Mouse (Mus musculus): Measurements from ENCODE around the gene Cacna1s. TPM values are rescaled to one million over a fixed set of nuclear protein-coding genes. Genes with fewer than 3 reads are reported as not detected.
A peak's percentile ranks its signal among the peaks of the same experiment; 100 is the strongest.

The Cacna1s gene
- polyA plus RNA-seq, 1 experiment from 2014 or later = 0.29 TPM

DNA sequence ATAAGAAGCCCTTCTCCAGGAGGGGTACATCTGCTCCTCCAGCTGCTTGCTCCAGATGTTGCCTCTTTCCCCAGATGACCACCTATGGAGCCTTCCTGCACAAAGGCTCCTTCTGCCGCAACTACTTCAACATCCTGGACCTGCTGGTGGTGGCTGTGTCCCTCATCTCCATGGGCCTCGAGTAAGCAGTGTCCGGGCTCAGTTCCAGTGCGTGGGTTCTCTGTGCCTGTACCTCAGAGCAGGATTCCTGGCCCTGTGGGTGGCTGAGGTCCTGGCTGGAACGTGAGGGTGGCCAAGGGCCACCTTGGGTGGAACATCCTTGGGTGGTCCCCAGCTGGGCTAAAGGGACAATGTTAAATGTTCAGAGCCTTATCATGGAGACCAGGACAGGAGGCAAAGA, 42.3 kb downstream of the Cacna1s start:
- ATAC-seq (ENCODE audit: low FRiP score) = no peak
- 80% methylated on average over 5 of the region's 5 CpGs for WGBS
- no peaks in the 10 kb centered on the region for H3K36me3 ChIP-seq
- H3K9ac ChIP-seq = no peak overlapping the region
- H3K4me1 ChIP-seq (replicated peaks) = no peaks in the 10 kb centered on the region
- H3K4me2 ChIP-seq = no peak overlapping the region
- H3K9me3 ChIP-seq = no peaks in the 10 kb centered on the region
- 0 out of 2 replicates have a peak, but pooled peaks cover 4% of the 10 kb centered on the region for H3K27me3 ChIP-seq
- H3K27ac ChIP-seq = no peak overlapping the region
- no peak overlapping the region for H3K4me3 ChIP-seq

DNA sequence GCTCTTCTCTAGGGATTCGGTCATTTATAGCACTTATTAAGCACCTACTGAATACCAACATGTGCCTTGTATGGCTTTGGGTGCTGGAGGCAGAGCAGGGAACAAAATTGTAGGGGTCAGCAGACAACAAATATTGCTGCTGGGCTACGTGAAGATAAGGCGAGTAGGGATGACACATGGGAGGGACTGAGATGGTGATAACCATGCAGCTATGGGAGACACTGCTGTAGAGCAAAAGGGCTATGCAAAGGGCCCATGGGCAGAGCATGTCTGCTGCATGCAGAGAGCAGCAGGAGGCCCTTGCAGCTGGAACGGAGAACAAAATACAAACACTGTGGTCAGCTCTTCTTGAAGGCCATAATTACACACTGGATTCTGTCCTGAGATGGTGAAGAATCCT, 49.5 kb downstream of the Cacna1s start:
- no peak overlapping the region for H3K4me3 ChIP-seq
- H3K4me2 ChIP-seq = no peak overlapping the region
- no peak for ATAC-seq (ENCODE audit: low FRiP score)
- H3K27ac ChIP-seq = no peak overlapping the region
- H3K9me3 ChIP-seq = no peaks in the 10 kb centered on the region
- 0 out of 2 replicates have a peak, but pooled peaks cover 3% of the 10 kb centered on the region for H3K27me3 ChIP-seq
- no peak overlapping the region for H3K9ac ChIP-seq
- H3K36me3 ChIP-seq = no peaks in the 10 kb centered on the region
- 72% methylated on average over 4 of the region's 4 CpGs for WGBS
- H3K4me1 ChIP-seq (replicated peaks) = peaks cover 40% of the 10 kb centered on the region

- 68% methylated on average over 3 of the region's 3 CpGs for WGBS
- Histone ChIP-seq H3K27me3 (0 out of 2 replicates have a peak, but pooled peaks cover 3% of the 10 kb centered on the region), H3K9me3 (no peaks in the 10 kb centered on the region), H3K9ac (no peak overlapping the region), H3K36me3 (no peaks in the 10 kb centered on the region), H3K4me3 (no peak overlapping the region), H3K4me1 (replicated peaks) (peaks cover 40% of the 10 kb centered on the region), H3K4me2 (no peak overlapping the region), H3K27ac (no peak overlapping the region)
- ATAC-seq (ENCODE audit: low FRiP score) = peak; percentile 11; the same call in 1 of the 2 replicates
Measured at GRCm38 (mm10) chr1:136102551-136102950, 50.0 kb downstream of the Cacna1s start.

GRCm38 (mm10) chr1:136102981-136103380, 50.4 kb downstream of the Cacna1s start:
- peak; percentile 70; the same call in 1 of the 2 replicates for ATAC-seq (ENCODE audit: low FRiP score)
- H3K27ac ChIP-seq = peak overlapping the region; percentile 31; the same call in 1 of the 2 replicates
- H3K4me3 ChIP-seq = no peak overlapping the region
- H3K9ac ChIP-seq = no peak overlapping the region
- peaks cover 40% of the 10 kb centered on the region for H3K4me1 ChIP-seq (replicated peaks)
- H3K36me3 ChIP-seq = no peaks in the 10 kb centered on the region
- no peaks in the 10 kb centered on the region for H3K9me3 ChIP-seq
- no peak overlapping the region for H3K4me2 ChIP-seq
- WGBS = 58% methylated on average over 2 of the region's 2 CpGs
- H3K27me3 ChIP-seq = 0 out of 2 replicates have a peak, but pooled peaks cover 3% of the 10 kb centered on the region

DNA sequence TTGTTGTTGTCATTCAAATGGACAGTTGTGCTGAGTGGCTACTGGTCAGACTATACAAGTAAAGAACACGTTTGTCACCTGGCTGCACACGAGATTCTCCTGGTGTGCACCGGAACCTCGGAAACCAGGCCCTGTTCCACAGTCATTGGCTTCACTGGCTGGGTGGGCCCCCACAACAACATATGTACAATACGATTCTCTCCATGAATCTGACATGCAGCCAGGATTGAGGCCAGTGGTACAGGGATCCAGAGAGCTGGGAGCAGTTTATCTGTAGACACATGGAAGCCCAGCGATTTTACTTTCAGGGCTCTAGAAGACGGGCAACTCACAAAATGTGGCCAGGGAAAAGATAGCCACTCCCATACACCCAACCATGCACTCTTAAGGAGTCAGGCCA, 51.1 kb downstream of the Cacna1s start:
- Histone ChIP-seq H3K4me2 (no peak overlapping the region), H3K9ac (no peak overlapping the region), H3K27ac (no peak overlapping the region; the same call in 1 of the 2 replicates), H3K9me3 (no peaks in the 10 kb centered on the region), H3K36me3 (no peaks in the 10 kb centered on the region), H3K27me3 (0 out of 2 replicates have a peak, but pooled peaks cover 3% of the 10 kb centered on the region), H3K4me3 (no peak overlapping the region), H3K4me1 (replicated peaks) (peaks cover 40% of the 10 kb centered on the region)
- no peak for ATAC-seq (ENCODE audit: low FRiP score)
- 76% methylated on average over 7 of the region's 7 CpGs for WGBS

- no peak for ATAC-seq (ENCODE audit: low FRiP score)
- no peaks in the 10 kb centered on the region for H3K9me3 ChIP-seq
- no peak overlapping the region for H3K27ac ChIP-seq
- H3K4me2 ChIP-seq = no peak overlapping the region
- 0 out of 2 replicates have a peak, but pooled peaks cover 3% of the 10 kb centered on the region for H3K27me3 ChIP-seq
- H3K36me3 ChIP-seq = no peaks in the 10 kb centered on the region
- H3K4me1 ChIP-seq (replicated peaks) = peaks cover 40% of the 10 kb centered on the region
- 45% methylated on average over 4 of the region's 4 CpGs for WGBS
- no peak overlapping the region for H3K4me3 ChIP-seq
- H3K9ac ChIP-seq = no peak overlapping the region
Measured at GRCm38 (mm10) chr1:136104741-136105140, 52.2 kb downstream of the Cacna1s start.

GRCm38 (mm10) chr1:136109464-136109863, 56.9 kb downstream of the Cacna1s start:
- peaks cover 5% of the 10 kb centered on the region; the same call in 1 of the 2 replicates for H3K27me3 ChIP-seq
- H3K36me3 ChIP-seq = no peaks in the 10 kb centered on the region
- ATAC-seq (ENCODE audit: low FRiP score) = no peak
- H3K9ac ChIP-seq = no peak overlapping the region
- no peak overlapping the region for H3K27ac ChIP-seq
- no peaks in the 10 kb centered on the region for H3K9me3 ChIP-seq
- H3K4me1 ChIP-seq (replicated peaks) = peaks cover 16% of the 10 kb centered on the region
- WGBS = 79% methylated on average over 2 of the region's 2 CpGs
- no peak overlapping the region for H3K4me3 ChIP-seq
- H3K4me2 ChIP-seq = no peak overlapping the region

DNA sequence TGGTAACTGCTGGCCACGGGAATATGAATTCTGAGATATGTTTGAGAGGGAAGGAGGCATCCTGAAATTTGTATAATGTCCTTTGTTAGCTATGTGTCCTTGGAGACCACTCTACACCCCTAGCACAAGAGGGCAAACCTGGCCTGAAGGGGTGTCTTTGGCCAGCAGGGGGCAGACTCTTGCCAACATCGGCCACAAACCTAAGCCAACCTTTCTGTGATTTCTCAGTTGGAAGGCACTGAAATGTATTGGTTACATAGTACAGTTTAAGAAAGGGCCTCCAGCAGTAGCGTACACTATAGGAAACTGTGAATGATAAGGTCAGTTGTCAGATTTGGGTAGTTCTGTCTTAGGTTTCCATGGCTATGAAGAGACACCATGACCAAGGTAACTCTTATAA, 63.6 kb downstream of the Cacna1s start:
- H3K27ac ChIP-seq = no peak overlapping the region
- H3K27me3 ChIP-seq = peaks cover 3% of the 10 kb centered on the region; the same call in 1 of the 2 replicates
- no peak overlapping the region for H3K4me2 ChIP-seq
- H3K36me3 ChIP-seq = no peaks in the 10 kb centered on the region
- H3K4me3 ChIP-seq = no peak overlapping the region
- no peak for ATAC-seq (ENCODE audit: low FRiP score)
- no peaks in the 10 kb centered on the region for H3K9me3 ChIP-seq
- H3K4me1 ChIP-seq (replicated peaks) = peaks cover 17% of the 10 kb centered on the region
- no peak overlapping the region for H3K9ac ChIP-seq
- WGBS = 34% methylated on average over 3 of the region's 3 CpGs

- WGBS = 87% methylated on average over 9 of the region's 9 CpGs
- Histone ChIP-seq H3K27ac (no peak overlapping the region), H3K4me2 (no peak overlapping the region), H3K4me1 (replicated peaks) (peaks cover 17% of the 10 kb centered on the region), H3K4me3 (no peak overlapping the region), H3K9me3 (no peaks in the 10 kb centered on the region), H3K9ac (no peak overlapping the region), H3K36me3 (no peaks in the 10 kb centered on the region), H3K27me3 (peaks cover 3% of the 10 kb centered on the region; the same call in 1 of the 2 replicates)
- ATAC-seq (ENCODE audit: low FRiP score) = no peak
Measured at GRCm38 (mm10) chr1:136117069-136117468, 64.5 kb downstream of the Cacna1s start.

GRCm38 (mm10) chr1:136118875-136119274, 66.3 kb downstream of the Cacna1s start:
- Histone ChIP-seq H3K9ac (no peak overlapping the region), H3K4me3 (no peak overlapping the region), H3K4me1 (replicated peaks) (peaks cover 17% of the 10 kb centered on the region), H3K4me2 (no peak overlapping the region), H3K27ac (no peak overlapping the region), H3K9me3 (no peaks in the 10 kb centered on the region), H3K36me3 (no peaks in the 10 kb centered on the region), H3K27me3 (no peaks in the 10 kb centered on the region)
- 39% methylated on average over 8 of the region's 8 CpGs for WGBS
- peak; percentile 23; the same call in 1 of the 2 replicates for ATAC-seq (ENCODE audit: low FRiP score)

DNA sequence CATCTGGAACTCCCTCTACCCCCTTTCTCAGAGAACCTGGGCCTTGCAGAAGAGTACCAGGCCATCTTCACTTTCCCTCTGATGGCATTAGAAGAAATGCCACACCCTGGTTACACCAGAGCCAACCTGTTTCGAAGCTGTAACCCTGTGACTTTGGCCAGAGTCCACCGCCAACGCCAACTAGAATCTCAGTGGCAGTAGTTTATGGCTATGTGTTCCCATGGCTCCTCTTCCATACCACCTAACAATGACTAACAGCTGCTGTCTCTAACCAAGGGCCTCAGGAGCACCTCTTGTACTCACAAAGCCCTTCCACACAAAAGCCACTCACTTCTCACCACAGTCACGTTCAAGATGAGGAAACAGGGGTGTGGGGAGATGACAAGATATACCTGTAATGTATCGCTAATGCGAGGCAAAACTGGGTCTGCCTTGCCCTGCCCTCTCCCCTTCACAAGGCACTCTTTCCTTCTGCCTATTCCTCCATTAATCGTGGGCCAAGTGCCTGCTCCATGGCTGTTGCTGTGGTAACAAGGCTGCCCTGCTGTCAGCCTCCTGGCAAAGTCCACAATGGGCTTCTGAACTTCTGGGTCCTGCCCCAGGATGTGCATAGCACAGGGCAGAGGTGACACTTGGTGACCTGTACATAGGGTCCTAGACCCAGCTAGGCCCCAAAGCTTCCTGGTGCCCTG, 67.2 kb downstream of the Cacna1s start:
- WGBS = 68% methylated on average over 7 of the region's 7 CpGs
- ATAC-seq (ENCODE audit: low FRiP score) = 0 out of 2 replicates have a peak, but pooled peaks have one; percentile 40

GRCm38 (mm10) chr1:136120263-136120603, 67.7 kb downstream of the Cacna1s start:
- WGBS = 70% methylated on average over 1 of the region's 1 CpGs
- no peak overlapping the region for H3K4me2 ChIP-seq
- no peak overlapping the region for H3K9ac ChIP-seq
- no peaks in the 10 kb centered on the region for H3K36me3 ChIP-seq
- H3K4me1 ChIP-seq (replicated peaks) = peaks cover 17% of the 10 kb centered on the region
- no peaks in the 10 kb centered on the region for H3K27me3 ChIP-seq
- ATAC-seq (ENCODE audit: low FRiP score) = no peak
- H3K9me3 ChIP-seq = no peaks in the 10 kb centered on the region
- no peak overlapping the region for H3K4me3 ChIP-seq
- H3K27ac ChIP-seq = no peak overlapping the region

More for the DNA sequence above, 67.2 kb downstream of the Cacna1s start:
- Histone ChIP-seq H3K4me1 (replicated peaks) (peaks cover 17% of the 10 kb centered on the region), H3K9me3 (no peaks in the 10 kb centered on the region), H3K4me2 (no peak overlapping the region), H3K4me3 (no peak overlapping the region), H3K27ac (no peak overlapping the region), H3K36me3 (no peaks in the 10 kb centered on the region), H3K27me3 (no peaks in the 10 kb centered on the region), H3K9ac (no peak overlapping the region)

DNA sequence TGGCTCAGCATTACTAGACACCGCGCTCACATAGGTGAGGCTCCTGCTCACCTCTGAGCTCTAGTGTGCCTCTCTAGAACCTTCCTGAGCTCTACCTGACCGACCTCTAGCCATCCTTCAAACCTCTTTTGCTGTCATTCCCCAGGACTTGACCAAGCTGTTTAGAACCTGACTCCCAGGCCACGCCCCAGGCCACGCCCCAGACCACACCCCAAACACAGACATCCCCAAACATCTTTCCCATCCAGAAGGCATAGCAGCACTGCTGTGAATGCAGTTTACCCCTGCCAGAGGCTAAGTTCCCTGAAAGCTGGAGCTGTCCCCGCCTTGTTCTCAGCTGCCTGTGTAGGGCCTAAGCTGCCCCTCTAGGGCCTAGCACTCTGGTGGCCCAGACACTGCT, 68.2 kb downstream of the Cacna1s start:
- Histone ChIP-seq H3K4me1 (replicated peaks) (peaks cover 17% of the 10 kb centered on the region), H3K9me3 (no peaks in the 10 kb centered on the region), H3K27me3 (no peaks in the 10 kb centered on the region), H3K4me2 (no peak overlapping the region), H3K4me3 (no peak overlapping the region), H3K9ac (no peak overlapping the region), H3K27ac (no peak overlapping the region), H3K36me3 (no peaks in the 10 kb centered on the region)
- no peak for ATAC-seq (ENCODE audit: low FRiP score)
- WGBS = 53% methylated on average over 6 of the region's 6 CpGs
